ENCODE assay signal across 8 mouse cellular contexts in genomic region chr6:90987561-90988298, GRCm38 (mm10). TPM values are rescaled to one million over a fixed set of nuclear protein-coding genes. Genes with fewer than 3 reads are reported as not detected.
A peak's percentile ranks its signal among the peaks of the same experiment; 100 is the strongest.
DNase-seq lines count a peak whose midpoint lies in the region; ATAC-seq and TF ChIP-seq lines count a peak whose summit lies in the region.

No protein-coding gene starts in this region.

- intact Hi-C loops in heart, postnatal 14 days (cut with DNase I): loop anchor here (5.0 kb wide), 1 partner anchor 165 kb away; no protein-coding TSS in a partner anchor

- H3K9me3 ChIP-seq in erythroblast, embryonic 14.5 days (ENCODE audit: control insufficient read depth, low read length): peaks cover 21% of the 10 kb centered on the region
- H3K9me3 ChIP-seq in CH12.LX (replicated peaks; ENCODE audit: low read length): peaks cover 23% of the 10 kb centered on the region
- 0 out of 2 replicates have a peak, but pooled peaks cover 4% of the 10 kb centered on the region for H3K9me3 ChIP-seq in limb, embryonic 12.5 days
- peaks cover 6% of the 10 kb centered on the region; the same call in 1 of the 2 replicates for H3K9me3 ChIP-seq in midbrain, embryonic 16.5 days (replicated peaks; ENCODE audit: control insufficient read depth, low read length, poor library complexity, severe bottlenecking)

- dilution Hi-C loops in CH12.LX (cut with MboI; ENCODE audit: extremely low pct_ligation_motif_present, extremely low pct_unique_long_range_greater_than_20kb, low sequenced_read_pairs): no loop called here

- no peaks in the 10 kb centered on the region for H3K79me2 ChIP-seq in CH12.LX (replicated peaks; ENCODE audit: control insufficient read depth, extremely low read depth, insufficient read depth, poor library complexity, severe bottlenecking)

- no peak for ATAC-seq in erythroblast, adult 5-6 weeks (replicated peaks; ENCODE audit: low FRiP score, poor library complexity, severe bottlenecking)
- no peak for ATAC-seq in limb, embryonic 12.5 days (ENCODE audit: insufficient number of reproducible peaks, insufficient read depth, low FRiP score, low TSS enrichment, low read depth)
- peak; percentile 36 for ATAC-seq in midbrain, embryonic 16.5 days

- no peak for DNase-seq in CH12.LX (ENCODE audit: extremely low read depth)
- DNase-seq in embryo, embryonic 10 days (ENCODE audit: low spot score): peak; percentile 60
- peak; percentile 33 to 34 for DNase-seq in heart, postnatal 14 days
- DNase-seq in testis, postnatal 10 days (ENCODE audit: low spot score): peak; percentile 53

- H3K4me2 ChIP-seq in CH12.LX (ENCODE audit: insufficient read depth, low read depth, poor library complexity, severe bottlenecking): peak overlapping the region; percentile 74
- H3K4me2 ChIP-seq in limb, embryonic 12.5 days: peak overlapping the region; percentile 99
- peak overlapping the region; percentile 79 for H3K4me2 ChIP-seq in midbrain, embryonic 16.5 days (ENCODE audit: low read length)

- no peak for TF ChIP-seq EP300 in CH12.LX (IDR thresholded peaks at IDR 0.05; ENCODE audit: low read length)

- under 1% methylated on average over 71 of the region's 76 CpGs for WGBS in limb, embryonic 12.5 days
- WGBS in midbrain, embryonic 16.5 days: under 1% methylated on average over 56 of the region's 76 CpGs

- H3K27me3 ChIP-seq in erythroblast, embryonic 14.5 days (ENCODE audit: control insufficient read depth): peaks cover 65% of the 10 kb centered on the region
- H3K27me3 ChIP-seq in CH12.LX (replicated peaks): peaks cover 69% of the 10 kb centered on the region
- H3K27me3 ChIP-seq in limb, embryonic 12.5 days: peaks cover 36% of the 10 kb centered on the region
- H3K27me3 ChIP-seq in midbrain, embryonic 16.5 days (ENCODE audit: control insufficient read depth, insufficient read depth, low read depth, low read length): peaks cover 6% of the 10 kb centered on the region

- peak overlapping the region; percentile 68 for H3K4me3 ChIP-seq in erythroblast, embryonic 14.5 days (replicated peaks)
- peak overlapping the region in 1 of 3 experiments; percentile 64 for H3K4me3 ChIP-seq in CH12.LX (replicated peaks in 1 of 3; ENCODE audit: low read depth in 2 of 3, low read length in 2 of 3, poor library complexity in 1 of 3)
- peak overlapping the region; percentile 74 for H3K4me3 ChIP-seq in limb, embryonic 12.5 days (replicated peaks)
- H3K4me3 ChIP-seq in midbrain, embryonic 16.5 days (ENCODE audit: low read depth, low read length): peak overlapping the region; percentile 63

- in situ Hi-C loops in CH12.LX (cut with MboI; ENCODE audit: low pct_ligation_motif_present, low pct_unique_long_range_greater_than_20kb, low sequenced_read_pairs): no loop called here

- TF ChIP-seq CTCF in CH12.LX (conservative IDR thresholded peaks at IDR 0.05 in 1 of 2, IDR thresholded peaks at IDR 0.05 in 1 of 2; ENCODE audit: low read depth in 2 of 2, low read length in 2 of 2): no peak

- no peak for TF ChIP-seq POLR2A in CH12.LX (IDR thresholded peaks at IDR 0.05; ENCODE audit: low read depth, low read length)

- no peak overlapping the region for H3K9ac ChIP-seq in CH12.LX (ENCODE audit: insufficient read depth, low read depth)
- peak overlapping the region; percentile 71 for H3K9ac ChIP-seq in limb, embryonic 12.5 days (replicated peaks)
- peak overlapping the region; percentile 77 for H3K9ac ChIP-seq in midbrain, embryonic 16.5 days (ENCODE audit: low read depth, low read length)

- no peaks in the 10 kb centered on the region for H3K36me3 ChIP-seq in erythroblast, embryonic 14.5 days (ENCODE audit: control insufficient read depth)
- no peaks in the 10 kb centered on the region for H3K36me3 ChIP-seq in CH12.LX (replicated peaks in 1 of 2; ENCODE audit: control insufficient read depth in 1 of 2, insufficient read depth in 1 of 2, low read length in 1 of 2)
- no peaks in the 10 kb centered on the region for H3K36me3 ChIP-seq in limb, embryonic 12.5 days
- H3K36me3 ChIP-seq in midbrain, embryonic 16.5 days (ENCODE audit: control insufficient read depth, insufficient read depth, low read length): no peaks in the 10 kb centered on the region

- no peak overlapping the region for H3K27ac ChIP-seq in CH12.LX (ENCODE audit: insufficient read depth, low read depth)
- no peak overlapping the region for H3K27ac ChIP-seq in limb, embryonic 12.5 days
- peak overlapping the region; percentile 24; the same call in 1 of the 2 replicates for H3K27ac ChIP-seq in midbrain, embryonic 16.5 days (ENCODE audit: low read length)

- TF ChIP-seq RAD21 in CH12.LX (IDR thresholded peaks at IDR 0.05; ENCODE audit: low read depth, low read length): no peak

- peaks cover 30% of the 10 kb centered on the region for H3K4me1 ChIP-seq in erythroblast, embryonic 14.5 days (ENCODE audit: control insufficient read depth)
- peaks cover 0 to 2% of the 10 kb centered on the region in 2 experiments; a peak in 2 of 4 replicates for H3K4me1 ChIP-seq in CH12.LX (ENCODE audit: control insufficient read depth in 1 of 2, insufficient read depth in 2 of 2)
- peaks cover 8% of the 10 kb centered on the region for H3K4me1 ChIP-seq in limb, embryonic 12.5 days (replicated peaks)
- peaks cover 9% of the 10 kb centered on the region; the same call in 1 of the 2 replicates for H3K4me1 ChIP-seq in midbrain, embryonic 16.5 days (ENCODE audit: control insufficient read depth, insufficient read depth, low read length)

TF ChIP-seq in CH12.LX, 34 proteins besides CTCF, POLR2A, EP300 and RAD21:
- TF ChIP-seq POLR2AphosphoS2 (IDR thresholded peaks at IDR 0.05; ENCODE audit: low read depth, low read length): no peak
- TF ChIP-seq SMC3 (IDR thresholded peaks at IDR 0.05; ENCODE audit: low read depth, low read length): no peak
- TF ChIP-seq NELFE (IDR thresholded peaks at IDR 0.05; ENCODE audit: low read depth, low read length): no peak
- TF ChIP-seq JUND (conservative IDR thresholded peaks at IDR 0.05; ENCODE audit: low read depth, low read length): no peak
- TF ChIP-seq TCF12 (IDR thresholded peaks at IDR 0.05; ENCODE audit: low read depth, low read length): no peak
- TF ChIP-seq ELF1 (IDR thresholded peaks at IDR 0.05; ENCODE audit: low read depth, low read length): no peak
- no peak for TF ChIP-seq ZMIZ1 (IDR thresholded peaks at IDR 0.05; ENCODE audit: low read depth, low read length)
- TF ChIP-seq UBTF (IDR thresholded peaks at IDR 0.05; ENCODE audit: low read depth, low read length): no peak
- TF ChIP-seq JUN (IDR thresholded peaks at IDR 0.05; ENCODE audit: insufficient read depth, low read depth, low read length): no peak
- TF ChIP-seq USF1 (IDR thresholded peaks at IDR 0.05; ENCODE audit: low read depth, low read length): no peak

RNA-seq across cellular contexts. Expression of gene Iqsec1, which starts 0.8 kb away (rescaled TPM):
- polyA plus RNA-seq in erythroblast, embryonic 14.5 days (2012): 9.7 and 10.6 TPM in 2 replicates
- 118 and 132 TPM in 2 replicates for total RNA-seq in erythroblast, adult 5-6 weeks (2015; ENCODE audit: low replicate concordance)
- total RNA-seq in erythroblast, adult 5-6 weeks (2017; ENCODE audit: low replicate concordance): 65.5 and 104 TPM in 2 replicates
- total RNA-seq in CH12.LX (2012; rRNA removed) (62.4 and 83.5 TPM in 2 replicates), CH12.LX (2014; rRNA removed) (11.2 and 17.0 TPM in 2 replicates)
- 75.8 and 90.4 TPM in 2 replicates for polyA plus RNA-seq in CH12.LX (2012; ENCODE audit: insufficient read length, low read depth)
- total RNA-seq in heart, postnatal 14 days (2021): 100 to 1,000 TPM; 108 to 109 TPM
- polyA plus RNA-seq in limb, embryonic 12.5 days (2016; fragmentation: Nextera tagmentation; extraction: Ambion mirVana): 8.9 and 9.8 TPM in 2 replicates
- polyA plus RNA-seq in midbrain, embryonic 16.5 days (2015; fragmentation: Nextera tagmentation; extraction: Ambion mirVana): 24.6 and 25.6 TPM in 2 replicates
